Mouse (Mus musculus) gastrocnemius, postnatal 25 days (tissue): ENCODE measurements around the gene Tnfsf9. TPM values are rescaled to one million over a fixed set of nuclear protein-coding genes. Genes with fewer than 3 reads are reported as not detected.
A peak's percentile ranks its signal among the peaks of the same experiment; 100 is the strongest.

ENCODE experiments used
- DNase-seq: peaks from one replicate; pipeline ENCODE4 v3.0.0; 2022
- long read RNA-seq, 2 experiments: library from polyadenylated mRNA; stranded (forward); transcript quantifications; one replicate each; pipeline ENCODE4 v2.0.0; 2021
- total RNA-seq, 2 experiments: library from RNA; stranded (reverse); gene quantifications; 1 replicate in 1 of 2; 2 replicates in 1 of 2; pipeline ENCODE4 v1.2.3; 2021

The Tnfsf9 gene
- total RNA-seq: under 1 TPM; 0.27 to 0.41 TPM
- long read RNA-seq, experiment 1, partial matches to known transcripts: 0 of 1 reads
- long read RNA-seq, experiment 1, other reads (novel, unspliced or antisense): 0 of 1 reads
- long read RNA-seq, experiment 2: 0 reads

DNA sequence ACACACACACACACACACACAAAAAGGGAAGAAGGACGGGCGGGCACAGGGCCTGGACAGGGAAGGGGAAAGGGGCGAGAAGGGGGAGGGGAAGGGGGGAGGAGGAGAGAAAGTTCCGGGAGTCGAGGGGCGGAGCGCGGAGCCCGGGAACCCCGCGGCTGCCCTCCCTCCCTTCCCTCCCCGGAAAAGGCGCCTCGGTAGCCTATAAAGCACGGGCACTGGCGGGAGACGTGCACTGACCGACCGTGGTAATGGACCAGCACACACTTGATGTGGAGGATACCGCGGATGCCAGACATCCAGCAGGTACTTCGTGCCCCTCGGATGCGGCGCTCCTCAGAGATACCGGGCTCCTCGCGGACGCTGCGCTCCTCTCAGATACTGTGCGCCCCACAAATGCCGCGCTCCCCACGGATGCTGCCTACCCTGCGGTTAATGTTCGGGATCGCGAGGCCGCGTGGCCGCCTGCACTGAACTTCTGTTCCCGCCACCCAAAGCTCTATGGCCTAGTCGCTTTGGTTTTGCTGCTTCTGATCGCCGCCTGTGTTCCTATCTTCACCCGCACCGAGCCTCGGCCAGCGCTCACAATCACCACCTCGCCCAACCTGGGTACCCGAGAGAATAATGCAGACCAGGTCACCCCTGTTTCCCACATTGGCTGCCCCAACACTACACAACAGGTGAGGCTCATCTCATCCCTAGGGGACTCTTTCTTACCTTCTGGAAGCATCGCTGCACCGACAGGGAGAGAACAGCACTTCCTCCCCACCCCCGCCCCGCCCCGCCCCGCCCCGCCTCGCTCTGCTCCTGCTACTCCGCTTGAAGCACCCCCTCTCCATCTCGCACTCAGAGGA is at the start of gene Tnfsf9:
Gene Tnfsf9 (plus strand): TSS at position 145 of the 854 bp plus-strand sequence.
- DNase-seq: peak; percentile 35

DNA sequence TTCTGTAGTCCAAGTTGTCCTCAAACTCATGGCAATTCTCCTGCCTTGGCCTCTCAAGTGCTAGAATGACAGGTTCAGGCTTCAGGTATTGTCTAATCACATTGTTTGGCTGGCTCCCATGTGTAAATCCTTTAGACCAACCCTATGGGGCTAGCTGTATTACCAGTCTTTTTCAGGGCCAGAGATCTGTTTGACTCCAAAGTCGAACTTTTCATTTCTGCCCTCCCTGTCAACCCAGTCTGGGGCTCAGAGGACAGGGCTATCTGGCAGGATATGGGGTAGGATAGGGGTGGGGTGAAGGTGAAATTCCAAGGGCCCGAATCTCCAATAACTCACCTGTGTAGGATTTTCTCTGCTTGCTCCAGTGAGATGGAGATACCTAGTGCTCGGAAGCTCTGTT is 48.9 kb upstream of the Tnfsf9 start:
- no peak for DNase-seq

DNA sequence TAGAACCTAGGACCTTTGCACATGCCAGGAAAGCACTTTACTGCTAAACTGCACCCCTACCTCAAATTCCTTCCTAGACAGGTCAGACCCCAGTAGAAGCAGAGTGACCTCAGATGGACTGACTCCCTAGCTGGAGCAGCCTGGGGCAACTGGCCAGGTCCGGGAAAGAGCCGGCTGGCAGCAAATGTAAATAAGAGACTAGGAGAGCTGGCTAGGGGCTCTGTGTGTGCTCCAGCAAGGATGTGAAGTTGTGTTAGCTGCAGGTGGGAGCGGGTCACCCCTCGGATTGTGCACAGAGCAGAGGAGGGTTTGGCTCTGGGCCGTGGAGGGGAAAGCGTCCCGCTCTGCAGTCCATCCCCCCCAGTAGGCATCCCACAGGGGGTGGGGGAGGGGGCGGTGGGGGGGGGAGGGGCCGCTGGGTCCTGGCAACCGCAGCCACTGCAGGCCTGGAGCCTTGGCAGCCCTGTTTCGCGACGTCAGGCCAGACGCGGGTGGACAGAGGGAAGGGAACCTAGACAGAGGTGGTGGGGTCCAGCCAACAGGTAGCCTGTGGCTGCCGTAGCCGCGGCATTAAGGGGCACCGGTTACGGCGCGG is 46.1 kb upstream of the Tnfsf9 start, which contains the start of gene Crb3:
Gene Crb3 (plus strand): TSS at position 215 of the 595 bp plus-strand sequence.
- DNase-seq: peak; percentile 50

DNA sequence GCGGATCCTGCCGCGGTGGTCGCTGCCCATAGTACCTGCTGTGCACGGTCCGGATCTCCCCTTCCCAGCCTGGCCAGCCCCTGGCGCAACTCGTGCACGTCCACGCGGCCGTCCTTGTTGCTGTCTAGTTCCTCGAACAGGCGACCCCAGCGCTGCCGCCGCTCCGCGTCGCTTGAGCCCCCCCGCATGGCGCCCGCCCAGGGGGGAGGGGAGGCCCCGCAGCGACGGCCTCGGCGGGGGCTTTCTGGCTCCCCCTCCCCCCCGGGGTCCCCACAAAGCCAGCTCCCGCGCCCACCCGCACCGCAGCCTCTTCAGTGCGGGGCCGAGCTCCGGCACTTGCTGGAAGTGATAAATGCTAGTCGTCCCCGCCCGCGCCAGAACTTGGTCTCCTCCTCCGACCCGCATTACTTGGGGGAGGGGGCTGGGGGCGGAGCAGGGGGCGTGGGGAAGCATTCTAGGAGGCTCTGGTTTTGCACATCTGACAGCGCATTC is 45.6 kb upstream of the Tnfsf9 start, which contains the start of gene Slc25a23:
Gene Slc25a23 (minus strand): TSS at position 378 of the 492 bp plus-strand sequence.
- peak; percentile 75 for DNase-seq

DNA sequence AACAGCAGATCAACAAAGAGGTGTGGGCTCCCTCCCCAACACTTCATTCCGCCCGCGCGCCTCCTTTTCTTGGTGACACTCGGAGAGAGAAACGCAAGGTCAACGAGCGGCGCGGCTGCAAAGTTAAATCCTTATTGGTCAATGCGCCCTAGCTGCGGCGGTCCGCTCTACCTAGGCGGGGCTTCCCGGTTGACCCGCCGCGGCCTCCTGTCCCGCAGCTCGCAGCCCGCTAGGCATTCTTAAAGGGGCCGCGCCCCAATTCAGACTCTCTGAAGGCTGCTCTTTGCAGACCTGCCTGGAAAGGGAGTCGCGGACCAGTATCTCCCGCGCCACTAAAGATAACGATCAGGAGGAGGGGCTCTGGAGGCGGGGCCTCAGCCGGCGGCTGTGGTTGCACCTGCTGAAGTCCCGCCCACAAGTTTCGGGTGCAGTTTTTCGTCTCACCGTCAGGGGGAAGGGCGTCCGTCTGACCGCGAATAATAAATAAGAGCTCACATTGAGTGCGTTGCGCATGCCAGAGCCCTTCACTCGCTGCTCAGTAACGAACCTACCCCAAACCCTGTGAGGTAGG is 44.8 kb upstream of the Tnfsf9 start:
- peak; percentile 94 for DNase-seq

DNA sequence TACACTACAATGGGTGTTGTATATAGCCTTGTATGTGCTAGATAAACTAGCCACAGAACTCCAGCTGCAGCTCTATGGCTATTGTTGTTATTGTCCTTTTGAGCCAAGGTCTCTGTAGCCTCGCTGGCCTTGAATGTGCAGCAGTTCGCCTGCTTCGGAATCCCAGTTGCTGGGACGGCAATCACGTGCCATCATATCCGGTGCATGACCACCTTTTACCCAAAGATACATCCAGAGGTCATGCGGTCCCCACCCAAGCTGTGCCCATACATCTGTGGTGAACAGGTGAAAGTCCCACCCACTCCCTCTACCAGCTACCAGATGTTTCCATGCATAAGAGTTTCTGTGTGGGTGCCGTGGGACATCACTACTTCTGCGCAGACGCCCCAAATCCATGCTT is 44.1 kb upstream of the Tnfsf9 start:
- DNase-seq: no peak

DNA sequence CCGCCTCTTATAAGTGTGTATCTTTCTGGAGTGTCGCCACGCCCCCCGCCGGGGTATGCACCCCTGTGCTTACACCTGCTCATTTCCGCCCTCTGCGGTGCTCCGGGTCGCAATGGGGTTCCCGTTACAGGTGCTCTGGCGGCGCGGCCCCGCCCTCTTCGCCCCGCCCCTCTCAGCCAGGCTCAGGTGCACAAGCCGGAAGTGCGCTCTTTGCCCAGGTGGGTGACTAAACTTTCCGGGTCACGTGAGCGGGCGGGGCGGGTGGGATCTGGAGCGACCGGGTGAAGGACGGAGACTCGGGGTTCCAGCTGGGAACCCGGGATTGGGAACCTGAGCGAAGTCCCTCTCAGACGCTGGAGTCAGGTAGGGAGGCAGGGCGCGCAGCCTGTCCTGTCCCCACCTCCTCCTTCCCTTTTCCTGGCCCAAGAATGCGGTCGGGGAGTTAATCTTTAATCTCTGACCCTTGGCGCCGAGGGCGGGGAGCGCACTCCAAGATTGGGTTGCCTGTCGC is 43.1 kb upstream of the Tnfsf9 start:
- no peak for DNase-seq

DNA sequence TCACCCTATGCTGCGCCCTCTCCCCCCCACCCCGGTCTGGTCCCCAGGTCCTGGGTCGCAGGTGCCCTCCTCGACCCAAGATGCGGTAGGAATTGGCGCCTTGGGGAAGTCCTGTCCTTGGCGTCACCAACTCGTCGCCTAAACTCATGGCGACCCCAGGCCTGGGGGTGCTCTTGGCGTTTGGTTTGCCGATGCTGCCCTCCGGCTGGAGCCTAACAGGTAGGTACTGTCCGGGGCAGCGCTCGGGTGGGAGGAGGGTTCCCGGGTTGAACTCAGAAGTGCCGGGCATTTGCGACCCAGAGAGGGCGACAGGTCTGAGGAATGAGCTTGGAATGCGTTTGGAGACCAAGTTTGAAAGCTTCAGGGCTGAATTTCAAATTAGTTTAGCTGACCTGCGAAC is 42.6 kb upstream of the Tnfsf9 start:
- no peak for DNase-seq

DNA sequence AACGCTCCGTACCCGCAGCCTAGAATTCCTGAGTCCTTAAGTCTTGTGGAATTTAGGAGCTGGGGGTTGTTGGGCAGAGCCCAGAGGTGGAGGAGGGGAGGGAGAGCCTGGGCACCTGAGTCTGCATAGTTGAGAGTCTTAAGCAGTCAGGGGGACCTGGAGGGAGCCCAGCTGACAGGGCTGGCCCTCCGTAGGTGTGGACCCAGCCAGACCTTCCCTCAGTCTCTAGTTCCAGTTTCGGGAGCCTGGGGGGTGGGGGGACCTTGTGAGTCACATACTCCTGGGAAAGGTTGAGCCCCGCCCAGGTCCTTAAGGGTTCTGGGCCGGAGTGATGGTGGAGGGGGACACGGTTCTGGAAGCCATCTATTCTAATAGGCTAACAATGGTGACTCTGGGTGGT is 42.1 kb upstream of the Tnfsf9 start:
- DNase-seq: no peak

DNA sequence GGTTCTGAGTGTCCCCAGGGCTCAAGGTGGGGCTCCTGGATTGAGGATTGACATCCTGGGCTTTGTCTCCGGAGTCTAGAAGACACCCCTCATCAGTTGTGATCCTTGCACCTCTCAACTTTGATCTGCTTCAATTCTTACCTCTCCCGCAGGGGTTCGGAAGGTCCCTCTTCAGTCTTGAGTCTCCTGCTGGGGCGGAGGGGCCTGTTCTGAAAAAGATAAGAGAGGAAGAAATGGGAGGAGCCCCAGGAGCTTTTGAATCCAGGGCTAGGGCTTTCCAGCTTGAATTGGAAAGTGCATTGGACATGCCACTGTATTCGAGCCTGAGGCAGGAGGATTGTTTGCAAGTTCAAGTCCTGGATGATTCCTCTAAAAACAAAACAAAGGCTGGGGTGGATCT is 38.2 kb upstream of the Tnfsf9 start:
- no peak for DNase-seq

DNA sequence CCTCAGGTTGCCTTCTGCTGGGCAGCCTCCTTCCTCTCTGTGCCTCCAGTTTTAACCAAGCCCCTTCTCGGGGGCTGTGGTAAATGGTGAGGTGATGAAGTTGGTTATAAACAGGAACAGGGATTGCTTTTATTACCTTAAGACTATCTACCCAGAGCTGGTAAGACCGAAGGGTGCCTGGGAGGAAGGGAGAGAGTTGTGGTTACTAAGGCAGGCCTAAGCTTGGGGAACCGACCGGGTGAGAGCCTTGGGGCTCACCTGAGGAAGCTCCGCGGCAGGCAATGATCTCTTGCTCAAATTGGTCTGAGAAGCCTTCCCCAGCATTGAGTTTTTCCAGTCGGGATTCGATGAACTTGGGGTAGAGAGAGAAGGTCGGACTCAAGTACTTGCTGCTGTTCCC is 34.9 kb upstream of the Tnfsf9 start:
- DNase-seq: no peak

DNA sequence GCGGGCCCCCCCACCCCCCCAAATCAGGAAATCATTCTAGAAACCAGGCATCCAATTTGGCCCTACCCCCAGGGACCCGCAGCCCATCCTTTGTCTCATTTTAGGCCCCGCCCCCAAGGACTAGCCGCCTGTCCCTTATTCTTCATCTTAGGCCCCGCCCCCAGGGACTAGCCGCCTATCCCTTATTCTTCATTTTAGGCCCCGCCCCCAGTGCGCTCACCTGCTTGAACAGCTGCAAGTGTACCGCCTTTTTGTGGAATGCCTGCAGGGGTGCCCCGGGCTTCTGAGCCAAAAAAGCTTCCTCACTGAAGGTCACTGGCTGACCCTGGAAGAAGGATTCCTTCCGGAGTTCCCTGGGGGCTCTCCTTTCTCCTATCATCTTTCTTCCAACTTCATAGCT is 34.4 kb upstream of the Tnfsf9 start:
- DNase-seq: no peak

DNA sequence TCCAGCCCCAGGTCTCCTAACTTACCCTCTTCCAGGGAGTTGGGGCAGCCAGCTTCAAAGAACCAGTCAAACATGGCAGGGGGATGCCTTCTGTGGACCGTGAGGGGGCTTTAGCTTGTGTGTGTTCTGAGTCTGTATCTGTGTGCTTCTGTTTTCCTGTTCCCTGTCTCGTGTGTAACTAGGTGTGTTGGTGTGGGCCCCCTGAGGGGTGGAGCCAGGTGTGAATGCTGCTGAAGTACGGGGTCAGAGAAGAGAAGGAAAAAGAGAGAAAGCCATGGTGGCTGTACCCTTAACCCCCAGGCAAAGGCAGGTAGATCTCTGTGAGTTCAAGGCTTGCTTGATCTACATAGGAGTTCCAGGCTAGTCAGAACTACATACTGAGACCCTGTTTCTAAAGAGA is 28.2 kb upstream of the Tnfsf9 start:
- DNase-seq: no peak

DNA sequence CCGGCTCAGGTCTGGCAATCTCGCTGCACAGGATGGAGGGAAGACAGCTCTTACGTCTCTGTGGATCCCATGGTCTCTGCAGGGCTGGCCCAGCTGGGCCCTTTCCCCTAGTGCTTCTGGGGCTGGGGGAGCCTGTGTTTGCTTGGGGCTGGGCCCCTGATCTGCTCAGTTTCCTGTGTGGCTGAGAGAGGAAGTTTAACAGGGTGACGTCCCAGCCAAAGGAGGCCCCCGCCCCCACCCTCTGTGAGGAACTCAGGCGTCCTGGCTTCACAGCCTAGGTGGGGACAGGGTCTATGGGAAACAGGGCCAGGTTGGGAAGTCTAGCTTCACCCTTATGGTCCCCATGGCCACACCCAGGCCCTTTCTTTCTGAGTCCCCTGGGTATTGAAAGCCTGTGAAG is 26.8 kb upstream of the Tnfsf9 start, which contains the start of gene Dennd1c:
Gene Dennd1c (minus strand): TSS at position 179 of the 400 bp plus-strand sequence.
- DNase-seq: peak; percentile 27

DNA sequence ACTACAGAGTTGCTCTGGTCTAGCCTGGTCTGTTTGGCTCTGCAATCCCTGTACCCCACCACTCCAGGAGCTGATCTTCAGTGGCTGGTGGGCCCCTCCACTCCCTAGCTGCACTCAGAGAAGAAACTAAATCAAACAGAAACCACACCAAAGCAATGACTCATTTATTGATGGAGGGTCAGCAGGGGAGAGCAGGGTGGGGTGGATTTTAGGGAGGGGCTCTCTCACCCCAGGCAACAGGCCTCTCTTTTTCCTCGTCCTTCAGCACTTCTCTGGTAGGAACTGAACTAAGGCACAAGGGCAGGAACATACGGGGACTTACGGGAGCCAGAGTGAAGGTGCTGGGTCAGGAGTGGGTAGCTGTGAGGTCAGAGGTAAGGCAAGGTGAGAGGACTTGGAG is 25.2 kb upstream of the Tnfsf9 start:
- DNase-seq: no peak

DNA sequence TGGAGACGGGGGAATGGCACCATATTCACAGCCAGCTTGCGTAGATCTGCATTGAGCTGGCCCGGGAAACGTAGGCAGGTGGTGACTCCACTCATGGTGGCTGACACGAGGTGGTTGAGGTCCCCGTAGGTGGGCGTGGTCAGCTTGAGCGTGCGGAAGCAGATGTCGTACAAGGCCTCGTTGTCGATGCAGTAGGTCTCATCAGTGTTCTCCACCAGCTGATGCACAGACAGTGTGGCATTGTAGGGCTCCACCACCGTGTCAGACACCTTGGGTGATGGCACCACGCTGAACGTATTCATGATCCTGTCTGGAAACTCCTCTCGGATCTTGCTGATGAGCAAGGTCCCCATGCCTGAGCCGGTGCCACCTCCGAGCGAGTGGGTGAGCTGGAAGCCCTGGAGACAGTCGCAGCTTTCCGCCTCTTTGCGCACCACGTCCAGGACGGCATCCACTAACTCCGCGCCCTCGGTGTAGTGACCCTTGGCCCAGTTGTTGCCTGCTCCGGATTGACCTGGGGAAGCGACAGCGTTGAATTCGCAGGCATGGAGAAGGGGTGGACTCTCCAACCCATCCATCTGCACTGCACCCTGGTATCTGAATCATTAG is 23.8 kb upstream of the Tnfsf9 start:
- no peak for DNase-seq

DNA sequence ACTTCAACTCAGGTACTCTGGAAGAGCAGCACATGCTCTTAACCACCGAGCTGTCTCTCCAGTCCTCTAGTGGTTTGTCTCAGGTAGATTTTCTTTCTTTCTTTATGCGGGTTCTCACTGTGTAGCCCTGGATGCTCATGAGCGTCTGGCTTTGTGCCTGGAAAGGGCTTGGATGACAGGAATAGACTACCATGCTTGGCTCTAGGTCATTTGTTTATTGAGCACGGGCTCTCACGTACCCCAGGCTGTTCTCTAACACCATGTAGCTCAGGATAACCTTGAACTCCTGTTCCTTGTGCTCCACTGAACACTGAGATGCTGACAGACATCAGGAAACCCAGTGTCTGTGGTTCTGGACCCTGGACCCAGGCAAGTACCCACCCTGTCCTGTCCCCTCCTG is 22.6 kb upstream of the Tnfsf9 start:
- no peak for DNase-seq

DNA sequence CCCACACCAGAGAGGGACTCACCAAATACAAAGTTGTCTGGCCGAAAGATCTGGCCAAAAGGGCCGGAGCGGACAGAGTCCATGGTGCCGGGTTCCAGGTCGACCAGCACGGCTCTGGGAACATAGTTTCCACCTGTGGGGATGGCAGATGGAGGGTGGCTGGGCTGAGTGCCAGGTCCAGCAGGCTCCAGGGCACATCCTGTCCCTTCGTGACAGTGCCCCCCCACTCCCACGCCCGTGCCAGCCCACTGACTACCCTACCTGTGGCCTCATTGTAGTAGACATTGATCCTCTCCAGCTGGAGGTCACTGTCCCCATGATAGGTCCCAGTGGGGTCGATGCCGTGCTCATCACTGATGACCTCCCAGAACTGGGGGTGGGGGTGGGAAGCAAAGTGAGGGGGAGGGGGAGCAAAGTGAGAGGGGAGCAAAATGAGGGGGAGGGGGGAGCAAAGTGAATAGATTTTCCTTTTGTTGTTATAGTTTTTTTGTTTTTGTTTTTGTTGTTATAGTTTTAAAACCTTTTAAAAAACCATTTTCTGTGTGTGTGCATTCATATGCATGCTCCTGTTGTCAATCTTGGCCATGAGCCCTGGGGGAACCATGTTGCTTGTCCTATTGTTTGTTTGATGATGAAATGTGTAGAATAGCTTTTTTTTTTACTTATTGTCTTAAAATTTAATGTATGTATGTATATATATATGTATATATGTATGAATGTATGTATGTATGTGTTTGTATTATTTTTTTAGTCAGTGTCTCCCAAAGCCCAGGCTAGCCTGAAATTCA is 19.0 kb upstream of the Tnfsf9 start:
- DNase-seq: no peak

DNA sequence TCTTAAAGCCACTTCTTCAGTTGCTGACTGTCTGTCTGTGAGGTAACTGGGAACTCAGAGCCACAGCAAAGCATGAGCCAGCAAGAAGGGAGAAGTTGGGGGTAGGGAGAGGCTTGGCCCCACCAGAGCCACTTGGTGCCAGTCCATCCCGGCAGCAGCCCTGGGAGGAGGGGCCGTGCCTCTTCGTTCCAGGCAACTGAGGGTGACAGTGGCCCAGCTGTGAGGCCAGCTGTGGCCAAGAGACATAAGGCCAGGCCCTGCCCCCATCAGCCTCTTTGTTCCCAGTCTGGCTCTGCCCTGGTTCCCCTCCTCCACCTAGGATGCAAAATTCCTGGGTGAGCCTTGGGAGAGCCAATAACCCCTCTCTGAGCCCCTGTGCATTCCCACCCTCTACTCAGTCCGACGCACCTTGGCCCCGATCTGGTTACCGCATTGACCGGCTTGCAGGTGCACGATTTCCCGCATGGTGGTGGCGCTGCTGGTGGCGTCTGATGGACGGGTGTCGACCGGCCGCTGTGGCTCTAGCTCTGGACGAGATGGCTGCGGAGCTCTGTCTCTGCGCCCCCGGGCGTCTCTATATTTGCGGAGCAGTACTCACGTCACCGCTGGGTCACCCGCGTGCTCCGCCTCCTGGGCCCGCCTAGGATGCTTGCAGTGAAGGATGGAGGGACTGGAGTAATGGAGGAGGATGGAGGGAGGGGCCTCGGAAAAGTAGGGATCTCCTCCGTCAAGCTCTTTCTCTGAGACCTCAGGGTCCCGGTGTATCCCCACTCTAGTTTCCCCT is 17.9 kb upstream of the Tnfsf9 start, which contains the start of gene Tubb4a:
Gene Tubb4a (minus strand): TSS at position 734 of the 784 bp plus-strand sequence.
- peak; percentile 37 for DNase-seq

DNA sequence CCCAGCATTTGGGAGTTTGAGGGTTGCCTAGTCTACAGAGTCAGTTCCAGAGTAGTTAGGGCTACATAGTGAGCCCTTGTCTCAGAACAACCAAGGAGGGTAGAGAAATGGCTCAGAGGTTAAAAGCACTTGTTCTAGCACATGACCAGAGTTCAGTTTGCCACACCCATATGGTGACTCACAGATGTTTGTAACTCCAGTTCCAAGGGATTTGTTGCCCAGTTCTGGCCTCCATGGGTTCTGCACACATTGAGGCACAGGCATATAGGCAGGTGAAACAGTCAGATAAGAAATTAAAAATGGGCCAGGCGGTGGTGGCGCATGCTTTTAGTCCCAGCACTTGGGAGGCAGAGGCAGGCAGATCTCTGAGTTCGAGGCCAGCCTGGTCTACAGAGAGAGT is 10.9 kb upstream of the Tnfsf9 start:
- DNase-seq: no peak
